In genomic region chrX:6399626-6400397, GRCm38 (mm10) we compare ENCODE assay signal across 7 mouse cellular contexts. TPM values are rescaled to one million over a fixed set of nuclear protein-coding genes. Genes with fewer than 3 reads are reported as not detected.
DNase-seq lines count a peak whose midpoint lies in the region; ATAC-seq and TF ChIP-seq lines count a peak whose summit lies in the region.

Gene Shroom4, plus strand, starts transcription at chrX:6399854.

- peak; percentile 83 for DNase-seq in adrenal gland, postnatal 10 days
- peak; percentile 61 for DNase-seq in gastrocnemius, postnatal 10 days
- DNase-seq in hindlimb bud, embryonic 11.5 days (ENCODE audit: extremely low spot score, low read depth, low spot score) = peak; percentile 58
- DNase-seq in left cerebral cortex, adult 9 months (ENCODE audit: low spot score in 2 of 2) = peak; percentile 8
- peak; percentile 61 for DNase-seq in right cerebral cortex, postnatal 25 days

- peak within 1 kb of the TSS; percentile 45 for H3K4me3 ChIP-seq in cortical plate, adult 2 months (ENCODE audit: insufficient read depth, low read length)

- no peak for TF ChIP-seq POLR2A in cortical plate, adult 2 months (IDR thresholded peaks at IDR 0.05; ENCODE audit: extremely low read depth, insufficient read depth, low read length)

- no peak for TF ChIP-seq CTCF in cortical plate, adult 2 months (IDR thresholded peaks at IDR 0.05; ENCODE audit: extremely low read depth, insufficient read depth, low read length)

- ATAC-seq in megakaryocyte, adult 5-6 weeks (ENCODE audit: poor library complexity, severe bottlenecking) = peak; percentile 56

- no peak within 1 kb of the TSS for H3K27ac ChIP-seq in cortical plate, adult 2 months (ENCODE audit: insufficient read depth, low read length)

- H3K4me1 ChIP-seq in cortical plate, adult 2 months (ENCODE audit: control insufficient read depth, insufficient read depth, low read length) = no peaks in the 10 kb centered on the region; the same call in 1 of the 2 replicates

RNA-seq across cellular contexts. Expression of gene Shroom4, which starts in this region (rescaled TPM):
- total RNA-seq in adrenal gland, postnatal 10 days (2021) = 10 to 100 TPM; 15.3 to 17.5 TPM
- 2.4 and 2.5 TPM in 2 replicates for polyA plus RNA-seq in cortical plate, adult 2 months (2012; rRNA removed)
- total RNA-seq in gastrocnemius, postnatal 10 days (2021) = 1 to 10 TPM; 7.4 to 7.7 TPM
- not detected in 2 replicates for total RNA-seq in megakaryocyte, adult 5-6 weeks (2015)
- 0.07 TPM in 1 of 2 replicates, not detected in the other for total RNA-seq in megakaryocyte, adult 5-6 weeks (2017)

Comparison
In these comparisons a context has a peak if more than half of its experiments do, and no peak if none do; other contexts are left out.
1. RNA of gene Shroom4 (total RNA-seq): 15.3 to 17.5 TPM in adrenal gland, postnatal 10 days and 7.4 to 7.7 TPM in gastrocnemius, postnatal 10 days; 0.07 TPM in megakaryocyte, adult 5-6 weeks; every median in the first group is over 4 times any median in the second.
2. Peak in ATAC-seq in megakaryocyte, adult 5-6 weeks; RNA of the gene not detected or under 1 TPM.
3. DNase-seq: peak in every context shown above with its lines; median percentile 83 in adrenal gland, postnatal 10 days; 61 in gastrocnemius, postnatal 10 days; 61 in right cerebral cortex, postnatal 25 days; 58 in hindlimb bud, embryonic 11.5 days; 8 in left cerebral cortex, adult 9 months.